Mouse (Mus musculus) layer of hippocampus, adult 9-10 months (tissue): ENCODE results near the gene Casz1.

Source experiments
- DNase-seq: peaks from one replicate; pipeline ENCODE4 v3.0.0; 2022; ENCODE audit warnings: low spot score

Gene Casz1

DNA sequence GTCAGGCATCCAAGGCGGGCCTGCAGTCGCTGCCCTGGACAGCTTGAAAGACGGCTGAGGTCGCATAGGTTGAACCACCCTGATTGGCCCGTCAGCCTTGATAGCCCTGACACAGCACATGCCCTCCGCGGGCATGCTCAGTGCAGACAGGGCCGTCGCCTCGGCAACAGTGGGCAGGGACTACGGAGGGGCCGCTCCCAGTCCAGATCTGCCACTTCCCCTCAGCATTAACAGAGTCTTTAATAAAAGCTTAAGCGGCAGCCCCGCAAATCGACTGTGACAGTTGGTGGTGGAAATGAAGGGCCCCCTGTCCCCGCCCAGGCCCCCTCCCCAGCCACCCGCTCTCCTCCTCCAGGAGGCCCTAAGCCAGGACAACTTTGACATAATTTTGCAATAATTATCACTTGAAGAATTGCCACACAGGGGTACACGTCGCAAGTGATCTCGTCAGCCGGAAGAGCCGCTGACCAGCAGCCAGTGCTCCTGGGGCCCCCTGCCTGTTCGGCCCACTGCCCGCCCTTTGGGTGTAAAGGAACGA, 136.5 kb downstream of the Casz1 start:
- DNase-seq = no peak

DNA sequence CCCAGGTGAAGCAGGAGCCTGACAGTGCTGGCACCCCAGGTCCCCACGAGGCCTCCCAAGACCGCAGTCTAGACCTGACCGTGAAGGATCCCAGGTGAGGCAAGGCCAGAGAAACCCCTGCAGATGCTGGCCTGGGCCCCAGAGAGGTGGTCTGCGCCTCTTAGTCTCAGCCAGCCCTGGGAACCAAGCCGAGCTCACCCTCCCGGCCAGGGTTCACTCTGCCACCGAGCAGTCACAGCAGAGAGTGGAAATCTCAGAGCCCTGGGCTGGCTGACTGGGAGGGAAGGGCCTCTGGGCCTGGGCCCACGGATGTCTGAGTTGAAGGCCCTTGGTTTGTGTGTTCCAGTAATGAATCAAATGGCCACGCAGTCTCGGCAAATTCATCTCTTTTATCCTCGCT, 137.1 kb downstream of the Casz1 start:
- no peak for DNase-seq

DNA sequence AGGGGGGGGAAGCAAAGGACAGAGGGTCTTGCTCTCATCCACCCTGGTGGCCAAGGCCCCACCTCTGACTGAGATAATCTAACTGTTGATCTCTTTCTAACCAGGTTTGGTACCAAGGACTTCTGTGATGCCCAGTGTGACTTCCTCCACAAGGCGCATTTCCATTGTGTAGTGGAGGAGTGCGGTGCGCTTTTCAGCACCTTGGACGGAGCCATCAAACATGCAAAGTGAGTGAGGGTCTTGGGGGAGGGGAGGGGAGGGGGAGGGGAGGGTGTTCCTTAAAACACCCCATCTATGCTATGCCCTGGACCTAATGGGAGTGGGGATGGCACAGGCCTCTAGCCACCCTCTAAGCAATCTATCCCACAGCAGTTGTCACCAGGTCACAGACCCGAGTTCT, 138.9 kb downstream of the Casz1 start:
- no peak for DNase-seq

DNA sequence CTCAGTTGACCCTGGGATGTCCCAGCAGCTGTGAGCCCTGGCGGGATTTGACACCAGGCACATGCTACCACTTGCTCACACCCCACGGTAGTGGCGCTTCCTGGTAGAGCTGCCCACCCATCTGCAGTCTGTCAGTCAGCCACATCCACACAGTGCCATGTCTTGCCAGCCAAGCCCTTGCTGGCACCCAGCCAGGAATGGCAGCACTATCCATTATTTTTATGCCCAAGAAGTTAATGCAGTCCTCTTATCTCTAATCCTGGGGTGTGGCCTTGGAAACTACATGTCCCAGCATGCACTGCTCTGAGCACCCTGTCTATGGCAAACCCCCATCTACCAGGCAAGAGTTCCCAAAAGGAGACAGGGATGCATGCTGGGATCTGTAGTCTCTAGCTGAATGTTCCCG, 141.2 kb downstream of the Casz1 start:
- no peak for DNase-seq

DNA sequence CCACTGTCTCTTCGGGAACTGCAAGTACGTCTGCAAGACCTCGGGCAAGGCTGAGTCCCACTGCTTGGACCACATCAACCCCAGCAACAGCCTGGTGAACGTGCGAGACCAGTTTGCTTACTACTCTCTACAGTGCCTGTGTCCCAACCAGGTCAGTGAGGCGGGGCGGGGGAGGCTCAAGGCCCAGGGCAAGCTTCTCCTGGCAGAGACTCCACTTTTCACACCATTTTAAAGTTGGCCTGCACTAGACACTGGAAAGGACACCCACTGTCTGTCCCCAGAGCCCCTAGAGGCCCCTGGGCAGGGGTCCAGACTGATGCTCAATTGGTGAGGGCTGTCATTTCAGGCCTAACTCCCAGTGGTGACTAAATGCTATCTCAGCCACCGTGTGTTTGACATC, 141.8 kb downstream of the Casz1 start:
- no peak for DNase-seq

DNA sequence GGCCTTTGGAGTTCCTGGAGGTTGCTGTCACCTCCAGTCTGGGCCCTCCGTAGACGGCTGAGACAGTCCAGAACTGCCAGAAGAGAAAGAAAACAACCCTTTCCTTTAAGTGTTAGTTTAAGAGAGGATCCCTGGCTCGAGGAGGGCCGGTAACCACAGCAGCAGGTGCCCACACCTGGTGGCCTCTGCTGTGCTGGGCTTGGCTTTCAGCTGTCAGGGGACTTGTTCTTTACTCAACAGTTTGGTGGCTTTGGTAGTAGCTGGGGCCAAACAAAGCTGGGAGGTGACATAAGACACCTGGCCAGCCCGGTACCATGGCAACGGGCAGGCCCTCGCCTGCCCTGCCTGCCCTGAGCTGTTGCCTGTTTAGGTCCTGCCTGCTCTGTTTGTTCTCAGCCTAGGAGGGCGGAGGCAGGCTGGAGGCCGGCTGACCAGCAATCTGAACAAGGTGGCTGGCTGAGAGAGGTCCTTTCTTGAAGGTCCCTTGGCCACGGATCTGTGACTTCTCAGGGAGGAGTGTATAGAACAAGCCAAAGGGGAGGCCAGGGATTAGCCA, 143.7 kb downstream of the Casz1 start:
- DNase-seq = no peak

DNA sequence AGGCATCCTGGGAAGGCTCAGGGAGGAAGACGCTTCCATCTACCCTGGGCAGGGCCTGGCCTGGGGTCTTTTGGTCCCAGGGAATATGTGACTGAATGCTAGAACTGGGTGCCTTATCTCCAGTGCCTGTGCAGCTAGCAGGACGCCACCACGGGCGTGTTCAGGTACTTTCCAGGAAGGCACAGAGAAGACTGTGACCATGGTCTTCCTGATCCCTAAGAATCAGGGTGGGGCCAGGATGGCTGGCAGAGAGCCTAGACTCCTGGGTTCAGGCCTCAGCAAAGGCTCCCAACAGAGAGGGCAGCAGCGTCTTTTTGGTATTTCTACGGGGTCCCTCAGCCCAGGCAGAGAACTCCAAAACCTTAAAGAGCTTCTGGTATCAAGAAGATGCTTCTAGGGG, 146.3 kb downstream of the Casz1 start:
- no peak for DNase-seq

DNA sequence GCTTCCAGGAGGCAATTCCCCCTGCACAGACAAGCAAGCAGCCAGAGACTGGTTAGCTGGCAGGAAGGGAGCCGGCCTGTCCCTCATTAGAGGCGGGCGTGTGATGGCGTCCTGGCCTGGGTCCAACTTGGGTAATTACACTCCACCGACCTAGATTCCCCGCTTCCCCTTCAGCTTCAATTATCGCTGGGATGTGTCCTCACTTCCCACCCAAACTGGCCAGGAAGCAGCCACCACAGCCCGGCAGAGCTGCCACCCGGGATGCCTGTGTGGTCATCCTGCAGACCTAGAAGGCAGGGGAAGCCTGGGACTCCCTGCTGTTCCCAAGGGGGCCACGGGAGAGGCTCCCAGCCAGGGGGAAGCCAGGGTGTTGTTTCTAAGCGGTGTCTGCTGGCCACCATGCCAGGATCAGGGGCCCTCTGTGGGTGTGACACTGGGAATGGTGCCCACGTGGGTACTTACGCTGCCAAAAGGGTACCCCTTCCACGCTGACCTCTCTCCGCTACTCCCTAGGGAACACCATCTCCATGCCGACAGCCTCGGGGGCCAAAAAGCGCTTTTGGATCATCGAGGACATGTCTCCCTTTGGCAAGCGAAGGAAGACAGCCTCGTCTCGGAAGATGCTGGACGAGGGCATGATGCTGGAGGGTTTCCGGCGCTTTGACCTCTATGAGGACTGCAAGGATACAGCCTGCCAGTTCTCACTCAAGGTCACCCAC, 146.9 kb downstream of the Casz1 start:
- DNase-seq = no peak

DNA sequence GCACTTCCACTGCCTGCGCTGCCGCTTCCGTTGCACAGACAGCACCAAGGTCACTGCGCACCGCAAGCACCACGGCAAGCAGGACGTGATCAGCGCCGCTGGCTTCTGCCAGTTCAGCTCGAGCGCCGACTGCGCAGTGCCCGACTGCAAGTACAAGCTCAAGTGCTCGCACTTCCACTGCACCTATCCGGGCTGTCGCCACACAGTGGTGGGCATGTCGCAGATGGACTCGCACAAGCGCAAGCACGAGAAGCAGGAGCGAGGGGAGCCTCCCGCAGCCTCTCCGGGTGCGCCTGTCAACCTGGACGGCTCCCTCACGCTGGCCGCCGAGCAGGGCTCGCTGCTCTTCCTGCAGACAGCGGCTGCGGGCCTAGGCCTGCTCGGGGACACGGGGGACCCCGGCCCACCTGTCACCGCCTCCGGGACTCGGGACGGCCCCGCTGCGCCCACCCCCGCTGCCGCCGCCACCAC, 147.6 kb downstream of the Casz1 start:
- no peak for DNase-seq

DNA sequence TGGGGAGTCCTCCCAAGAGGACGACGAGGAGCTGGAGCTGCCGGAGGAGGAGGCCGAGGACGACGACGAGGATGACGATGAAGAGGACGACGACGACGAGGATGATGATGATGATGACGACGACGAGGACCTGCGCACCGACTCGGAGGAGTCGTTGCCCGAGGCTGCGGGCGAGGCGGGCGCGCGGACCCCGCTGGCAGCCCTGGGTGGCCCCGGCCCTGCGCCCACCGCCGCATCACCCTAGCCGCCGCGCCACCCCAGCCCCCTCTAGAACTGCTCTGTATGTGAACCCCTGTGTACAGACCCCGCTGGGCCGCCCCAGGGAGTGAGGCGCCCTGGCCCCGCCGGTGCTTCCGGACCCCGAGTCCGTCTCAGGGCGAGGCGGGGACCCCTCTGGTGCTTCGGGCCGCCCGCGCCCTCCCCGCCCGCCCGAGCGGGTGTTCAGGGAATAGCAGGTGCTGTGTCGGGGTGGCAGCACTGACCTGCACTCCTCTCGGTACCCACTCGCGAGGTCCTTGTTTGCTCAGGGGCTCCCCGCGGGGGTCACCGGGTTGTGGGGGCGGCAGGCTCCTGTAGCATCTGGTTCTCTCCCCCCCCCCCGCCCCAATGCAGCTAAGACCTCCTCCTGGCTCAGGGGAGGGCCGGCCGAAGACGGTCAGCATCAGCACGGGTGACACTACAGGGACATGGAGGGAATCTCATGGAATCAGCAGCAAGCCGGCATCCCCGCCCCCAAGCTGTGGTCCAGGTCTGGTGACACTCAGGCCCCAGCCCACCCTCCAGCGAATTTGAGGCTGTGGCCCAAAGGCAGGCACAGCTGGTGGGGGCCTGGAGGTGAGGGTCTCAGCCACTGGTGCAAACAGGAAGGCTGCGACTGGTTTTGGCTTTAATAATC, 148.3 kb downstream of the Casz1 start:
- DNase-seq = no peak

DNA sequence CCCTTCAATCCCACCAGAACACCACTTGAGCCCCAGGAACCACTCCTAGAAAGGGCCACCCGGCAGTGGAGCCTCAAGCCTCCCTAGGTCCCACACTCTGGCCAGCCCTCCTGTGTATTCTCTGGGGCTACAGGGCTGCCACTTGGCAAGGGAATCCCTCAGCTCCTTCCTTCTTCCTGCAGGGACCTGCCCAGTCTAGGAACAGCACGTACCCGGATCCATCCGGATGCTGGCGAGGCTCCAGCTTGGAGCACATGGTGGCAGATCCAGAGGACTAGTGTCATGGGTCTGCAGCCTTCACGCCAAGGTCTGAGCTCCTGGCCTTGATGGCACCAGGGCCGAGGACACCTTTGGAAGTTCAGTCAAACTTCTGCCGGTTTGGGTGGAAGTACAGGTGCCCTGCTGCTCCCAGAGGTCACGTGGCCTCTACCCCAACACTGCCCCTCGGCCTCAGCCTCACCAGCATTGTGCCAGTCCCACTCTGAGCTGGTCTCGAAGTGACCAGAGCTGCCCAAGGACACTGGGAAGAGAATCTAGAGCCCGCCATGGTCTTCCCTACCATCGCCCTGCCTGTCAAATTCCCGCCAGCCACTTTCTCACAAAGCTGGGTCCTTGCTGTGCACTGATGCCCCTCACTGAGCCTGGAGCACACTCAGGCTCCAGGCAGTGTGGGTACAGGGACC, 151.0 kb downstream of the Casz1 start:
- no peak for DNase-seq

DNA sequence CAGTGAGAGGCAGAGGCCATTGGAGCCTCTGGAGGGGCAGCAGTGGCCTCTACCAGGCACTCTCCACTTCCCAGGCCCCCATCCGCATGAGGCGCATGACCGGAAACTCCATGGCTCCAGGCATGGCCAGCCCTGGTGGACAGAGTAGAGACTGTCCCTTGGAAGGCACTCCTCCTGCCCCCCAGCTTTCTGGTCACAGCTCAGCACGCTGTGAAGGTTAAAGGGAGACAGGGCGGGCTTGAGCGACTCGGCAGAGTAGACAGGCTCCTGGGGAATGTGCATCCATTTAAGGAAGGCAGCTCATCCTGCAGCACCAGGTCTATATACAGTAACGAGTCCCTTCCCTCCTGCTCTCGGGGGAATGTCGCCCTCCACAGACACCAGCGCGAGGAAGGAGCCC, 155.8 kb downstream of the Casz1 start:
- DNase-seq = no peak

DNA sequence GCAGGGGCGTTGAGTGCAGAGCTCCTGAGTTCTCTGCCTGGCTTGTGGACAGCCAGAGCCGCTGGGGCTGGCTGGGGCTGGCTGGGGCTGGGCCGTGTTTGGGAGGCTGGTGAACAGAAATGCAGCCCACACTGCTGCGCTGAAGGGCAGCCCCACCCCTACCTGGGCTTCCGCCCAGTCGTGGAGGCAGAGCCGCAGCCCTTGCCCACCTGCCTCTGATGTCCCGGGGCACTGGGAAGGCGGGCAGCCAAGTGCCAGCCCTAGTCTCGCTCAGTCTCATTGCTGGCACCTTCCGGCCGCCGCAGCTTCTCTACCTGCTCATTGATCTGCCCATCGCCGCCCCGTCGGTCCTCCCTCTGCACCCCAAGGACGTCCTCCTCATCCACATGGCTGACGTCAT, 156.9 kb downstream of the Casz1 start:
- DNase-seq = no peak

DNA sequence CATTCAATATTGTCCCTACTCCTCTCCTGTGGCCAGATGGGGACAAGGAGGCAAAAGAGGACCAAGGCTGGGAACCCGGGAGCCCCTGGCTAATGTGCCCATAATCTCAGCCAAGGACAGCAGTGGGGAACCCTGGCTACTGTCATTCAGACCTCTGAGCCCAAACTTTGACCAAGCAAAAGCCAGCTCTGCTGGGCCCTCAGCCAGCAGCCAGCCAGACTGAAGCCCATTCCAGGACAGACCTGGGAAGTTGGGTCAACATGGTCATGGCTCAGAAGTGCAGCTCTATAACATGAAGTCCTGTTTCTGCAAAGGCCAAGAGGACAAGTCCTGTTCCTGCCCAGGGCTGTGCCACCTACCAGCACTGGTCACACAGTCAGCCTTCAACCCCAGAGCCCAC, 157.9 kb downstream of the Casz1 start:
- DNase-seq = no peak

DNA sequence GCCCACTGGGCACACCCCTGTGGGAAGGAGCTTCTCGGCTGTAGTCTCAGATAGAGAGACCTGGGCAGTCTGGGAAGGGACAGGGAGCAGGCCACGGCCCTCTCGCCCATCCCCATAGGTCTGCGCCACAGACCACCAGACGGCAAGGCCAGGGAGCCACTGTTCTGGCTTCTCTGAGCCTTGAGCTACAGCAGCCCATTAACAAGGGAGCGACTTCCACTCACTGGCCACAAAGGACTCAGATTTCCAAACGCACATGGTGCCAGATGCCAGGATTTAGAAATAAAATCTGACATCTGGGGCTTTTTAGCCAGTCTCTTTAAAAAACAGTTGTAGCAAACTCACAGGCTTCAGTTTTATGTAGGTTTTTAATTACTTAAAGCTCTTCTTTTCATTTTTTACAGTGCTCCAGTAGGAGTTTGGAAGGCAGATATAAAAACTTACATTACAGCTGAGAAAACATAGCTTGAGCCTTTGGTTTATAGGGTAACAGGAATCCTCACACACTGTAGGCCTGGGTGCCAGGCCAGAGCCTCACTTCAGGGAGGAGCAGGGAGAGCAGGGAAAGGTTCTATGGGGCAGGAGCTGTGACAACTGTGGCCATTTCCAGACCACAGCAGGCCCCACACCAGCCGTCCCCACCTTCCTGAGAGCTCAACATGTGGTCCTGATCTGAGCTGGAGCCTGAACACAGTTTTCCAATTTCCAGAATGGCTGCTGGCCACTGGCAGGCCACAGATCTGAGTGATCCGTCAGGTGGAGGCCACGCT, 160.5 kb downstream of the Casz1 start:
- no peak for DNase-seq

DNA sequence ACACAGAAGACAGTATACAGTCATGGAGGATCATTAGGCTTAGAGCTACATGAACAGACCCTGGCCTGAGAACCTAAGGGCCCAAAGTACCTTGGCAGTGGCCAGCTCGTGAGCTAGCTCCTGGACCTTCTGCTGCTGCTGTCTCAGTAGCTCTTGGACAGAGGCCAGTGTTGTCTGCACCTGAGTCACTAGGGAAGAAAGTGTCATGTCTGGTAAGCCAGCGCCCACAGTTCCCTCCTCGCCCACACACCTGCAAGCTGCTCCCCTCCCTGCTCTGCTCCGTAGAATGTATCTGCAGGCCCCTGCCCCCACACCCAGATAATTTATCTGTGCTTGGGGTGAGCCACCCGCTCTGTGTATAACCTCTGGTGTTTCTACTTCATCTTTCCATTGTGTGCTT, 161.9 kb downstream of the Casz1 start:
- no peak for DNase-seq

DNA sequence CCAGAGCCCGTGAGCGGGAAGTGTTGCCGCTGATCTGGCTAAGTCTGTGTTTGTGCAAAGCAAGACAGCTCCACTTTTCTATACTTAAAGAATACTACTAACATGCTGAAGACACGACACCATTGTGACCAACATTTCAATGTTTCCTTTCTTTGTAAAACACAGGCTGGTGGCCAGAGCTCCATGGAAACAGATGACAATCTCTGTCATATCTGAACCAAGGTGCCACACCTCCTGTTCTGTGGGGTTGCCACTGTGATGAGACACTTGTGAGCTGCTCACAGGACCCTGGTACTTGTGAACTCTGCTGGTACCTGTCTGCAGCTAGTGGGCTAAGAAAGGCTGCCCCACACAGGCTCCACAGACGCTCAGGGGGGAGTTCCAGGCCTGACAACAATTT, 164.6 kb downstream of the Casz1 start:
- DNase-seq = no peak

DNA sequence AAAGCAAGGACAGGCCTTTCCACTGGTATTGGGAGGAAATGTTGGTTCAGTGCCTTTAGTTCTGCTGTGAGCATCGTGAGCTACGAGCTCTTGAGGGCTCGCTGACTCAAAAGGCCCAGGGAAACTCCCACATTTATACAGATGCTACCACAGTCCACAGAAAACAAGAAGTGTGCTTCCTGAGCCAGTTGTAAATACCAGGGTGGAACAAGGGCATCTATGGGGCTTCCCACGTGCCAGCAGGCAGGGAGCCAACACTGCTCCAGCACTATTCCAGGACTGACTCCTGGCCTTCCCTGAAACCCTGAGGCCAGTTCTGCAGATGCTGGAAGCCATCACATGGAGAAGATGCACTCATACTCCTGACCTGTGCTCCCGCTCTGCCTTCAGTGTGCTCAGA, 165.4 kb downstream of the Casz1 start:
- no peak for DNase-seq

DNA sequence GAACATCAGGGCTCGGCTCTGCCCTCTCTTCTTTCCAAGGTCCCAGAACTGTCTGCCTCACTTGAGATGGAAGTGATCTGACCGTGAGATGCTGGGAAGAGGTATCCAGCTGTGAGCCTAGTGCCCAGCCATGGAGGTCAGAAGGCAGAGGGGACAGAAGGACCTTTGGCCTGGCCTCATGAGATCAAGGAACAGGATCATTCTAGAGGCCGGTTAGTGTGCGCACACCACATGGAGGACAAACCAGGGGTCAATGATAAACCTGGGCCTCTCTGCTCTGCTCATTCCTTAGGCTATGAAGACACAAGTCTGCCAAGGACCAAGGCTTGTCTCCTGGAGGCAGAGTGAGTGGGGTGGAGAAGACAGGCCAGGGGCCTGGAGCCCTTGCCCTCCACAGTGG, 166.5 kb downstream of the Casz1 start:
- no peak for DNase-seq

DNA sequence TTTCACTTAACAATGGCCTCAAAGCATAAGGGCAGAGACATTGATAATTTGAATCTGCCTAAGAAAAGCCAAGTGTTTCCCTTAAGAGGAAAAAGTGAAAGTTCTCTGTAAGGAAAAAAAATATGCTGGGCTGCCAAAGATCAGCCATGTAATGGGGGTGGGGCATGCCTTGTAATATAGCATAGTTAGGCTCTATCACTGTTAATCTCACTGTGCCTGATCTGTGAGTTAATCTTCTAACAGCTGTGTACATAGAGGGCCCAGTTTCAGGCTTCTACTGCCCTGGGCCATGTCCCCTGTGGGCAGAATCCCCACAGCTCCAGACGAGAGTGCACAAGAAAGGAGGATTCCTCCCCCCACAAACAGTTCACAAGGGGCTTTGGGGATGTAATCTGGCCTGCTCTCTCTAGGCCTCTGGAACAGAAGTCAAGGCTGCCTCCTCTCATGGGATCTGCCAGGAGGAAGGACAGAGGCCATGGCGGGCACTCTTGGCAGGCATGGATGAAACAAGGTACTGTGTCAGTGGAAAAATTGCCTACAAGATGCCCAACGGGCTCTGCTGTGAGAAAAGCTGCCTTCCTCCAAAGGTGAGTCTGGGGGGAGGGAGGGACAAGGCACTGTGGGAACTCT, 167.5 kb downstream of the Casz1 start:
- DNase-seq = no peak

DNA sequence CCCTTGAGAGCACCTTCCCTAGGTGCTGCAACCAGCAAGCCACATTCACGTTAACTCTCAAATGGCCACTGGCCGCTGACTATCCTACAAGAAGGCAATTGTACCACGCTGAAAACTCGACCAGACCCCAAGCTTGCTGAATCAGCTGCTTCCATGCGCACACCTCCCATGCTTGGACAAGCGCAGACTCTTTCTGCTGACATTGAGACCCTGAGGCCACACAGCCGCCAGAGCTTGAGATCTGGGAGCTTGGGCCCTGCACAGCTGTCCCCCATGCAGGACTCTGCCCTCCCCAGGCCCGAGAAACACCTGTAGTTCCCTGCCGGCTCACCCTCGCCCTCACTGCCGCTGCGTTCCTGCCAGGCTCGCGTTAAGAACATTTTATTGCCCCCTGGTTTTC, 168.5 kb downstream of the Casz1 start:
- DNase-seq = no peak
